Mouse (Mus musculus) fat pad, adult 2 months (tissue): ENCODE data around the gene Acyp1.

Source experiments
- DNase-seq: peaks from one replicate; pipeline ENCODE4 v3.0.0-alpha.2; 2011; ENCODE audit warnings: low read depth, low spot score; ENCODE audit errors: extremely low read depth

Gene Acyp1

GRCm38 (mm10) chr12:85237553-85237952 is 50.7 kb downstream of the Acyp1 start:
- no peak for DNase-seq

DNA sequence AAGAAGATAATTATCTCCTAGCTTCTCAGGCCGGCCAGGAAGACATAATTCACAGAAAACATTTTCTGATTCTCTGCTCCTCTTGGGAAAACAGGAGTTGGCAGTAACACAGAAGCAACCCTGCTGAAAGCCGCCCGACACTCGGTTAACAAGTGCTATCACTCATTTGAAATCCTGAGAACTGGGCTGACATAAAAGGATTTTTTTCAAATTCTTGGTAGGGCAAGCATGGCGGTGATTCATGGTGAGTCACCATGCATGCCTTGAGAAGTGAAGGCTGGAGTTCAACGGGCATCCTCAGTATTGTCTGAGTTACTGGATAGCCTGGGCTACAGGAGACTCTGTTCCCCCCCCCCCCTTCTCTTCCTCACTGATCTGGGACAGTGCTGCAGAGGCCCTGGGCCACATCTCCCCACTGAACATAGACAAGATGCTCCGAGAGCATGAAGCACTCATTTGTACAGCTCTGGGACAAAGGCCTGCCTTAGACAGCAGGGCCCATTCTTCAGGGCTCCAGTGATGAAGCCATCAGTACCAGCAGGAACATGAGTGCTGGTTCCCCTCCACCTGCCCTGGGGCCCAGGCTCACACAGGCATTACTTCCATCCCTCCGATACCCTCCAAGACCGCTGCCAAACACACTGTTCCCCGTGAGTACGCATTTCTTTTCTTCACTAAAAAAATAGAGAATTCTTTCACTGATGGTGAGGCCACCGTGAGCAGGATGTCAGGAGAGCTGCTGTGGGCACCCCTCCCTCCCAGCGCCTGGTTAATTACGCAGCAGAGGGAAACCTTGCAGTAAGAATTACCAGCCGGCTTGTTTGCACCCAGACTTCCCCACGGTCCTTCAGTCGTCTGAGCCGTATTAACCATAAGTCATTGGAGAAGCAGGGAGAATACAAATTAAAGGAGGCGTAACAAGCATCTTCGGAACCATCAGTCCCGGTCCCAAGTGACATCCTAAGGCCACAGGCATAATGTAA is 54.6 kb downstream of the Acyp1 start:
- no peak for DNase-seq

DNA sequence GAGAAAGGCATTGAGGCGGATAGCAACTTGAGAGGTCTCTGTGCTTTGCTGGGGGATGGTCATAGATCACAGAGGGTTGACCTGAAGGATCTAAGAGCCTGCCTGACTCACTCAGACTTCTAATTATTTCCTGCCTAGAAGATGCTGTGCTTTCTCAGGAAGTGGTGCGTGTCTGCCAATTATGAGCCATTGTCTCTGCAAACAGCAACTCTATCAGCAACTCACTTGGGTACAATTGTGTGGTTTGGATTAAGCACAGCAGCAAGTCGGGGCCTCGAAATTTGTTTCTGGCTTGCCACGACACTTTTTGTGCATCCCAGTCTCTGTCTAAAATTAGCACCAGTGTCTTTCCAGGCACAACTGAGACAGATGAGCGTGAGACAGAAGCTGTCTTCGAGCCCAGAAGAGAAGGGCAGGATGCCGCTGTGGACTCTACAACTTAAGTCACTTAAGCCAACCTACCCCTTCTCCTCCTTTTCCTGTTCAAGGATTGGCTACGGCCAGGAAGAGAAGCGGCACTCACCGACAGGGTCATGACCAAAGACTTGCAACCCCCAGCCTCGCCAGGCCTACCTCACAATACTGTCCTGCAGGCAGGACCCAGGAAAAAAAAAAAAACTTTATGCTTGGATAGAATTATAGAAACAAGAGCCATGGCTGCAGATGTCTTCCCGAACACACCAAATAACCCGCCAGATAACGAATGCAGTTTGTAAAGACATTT is 60.2 kb downstream of the Acyp1 start:
- no peak for DNase-seq

GRCm38 (mm10) chr12:85227227-85227626 is 61.0 kb downstream of the Acyp1 start:
- DNase-seq = no peak
